Mouse (Mus musculus) adrenal gland, postnatal 10 days (tissue): Measurements from ENCODE around the gene Plbd1. TPM values are rescaled to one million over a fixed set of nuclear protein-coding genes. Genes with fewer than 3 reads are reported as not detected.

Experiments
- DNase-seq: peaks from one replicate; pipeline ENCODE4 v3.0.0; 2021; ENCODE audit warnings: mixed read lengths
- long read RNA-seq, 2 experiments: library from polyadenylated mRNA; stranded (forward); transcript quantifications; one replicate each; pipeline ENCODE4 v2.0.0; 2021
- total RNA-seq, 2 experiments: library from RNA; stranded (reverse); gene quantifications; 2 replicates each; pipeline ENCODE4 v1.2.3; 2021

Plbd1 gene
- 100 to 1,000 TPM; 114 to 115 TPM for total RNA-seq
- long read RNA-seq, experiment 1, transcript Plbd1-201 (11 exons, 2,010 nt), result major isoform, 115 of 142 reads
- long read RNA-seq, experiment 1, partial matches to known transcripts, result 22 of 142 reads
- long read RNA-seq, experiment 1, other reads (novel, unspliced or antisense), result 5 of 142 reads
- long read RNA-seq, experiment 2, transcript Plbd1-201 (11 exons, 2,010 nt), result major isoform, 88 of 102 reads
- long read RNA-seq, experiment 2, partial matches to known transcripts, result 7 of 102 reads
- long read RNA-seq, experiment 2, other reads (novel, unspliced or antisense), result 7 of 102 reads

GRCm38 (mm10) chr6:136661706-136662016, at the start of gene Plbd1:
Plbd1 (minus strand) TSS chr6:136661928.
- peak; percentile 92 for DNase-seq

- DNase-seq, result no peak
Observed at GRCm38 (mm10) chr6:136710408-136710807, 48.7 kb upstream of the Plbd1 start.

- DNase-seq, result no peak
Observed at GRCm38 (mm10) chr6:136708597-136708996, 46.9 kb upstream of the Plbd1 start.

- DNase-seq, result no peak
Observed at GRCm38 (mm10) chr6:136701878-136702277, 40.1 kb upstream of the Plbd1 start.

- no peak for DNase-seq
Observed at GRCm38 (mm10) chr6:136701185-136701584, 39.5 kb upstream of the Plbd1 start.

GRCm38 (mm10) chr6:136691314-136691713, 29.6 kb upstream of the Plbd1 start:
- DNase-seq, result no peak

- no peak for DNase-seq
Observed at GRCm38 (mm10) chr6:136690527-136690926, 28.8 kb upstream of the Plbd1 start.

- DNase-seq, result no peak
Observed at GRCm38 (mm10) chr6:136689790-136690413, 28.2 kb upstream of the Plbd1 start.

GRCm38 (mm10) chr6:136685433-136685832, 23.7 kb upstream of the Plbd1 start:
- DNase-seq, result no peak

GRCm38 (mm10) chr6:136683410-136684334, 21.9 kb upstream of the Plbd1 start:
- DNase-seq, result peak; percentile 62

GRCm38 (mm10) chr6:136679381-136679780, 17.7 kb upstream of the Plbd1 start:
- DNase-seq, result peak; percentile 55

GRCm38 (mm10) chr6:136674935-136675334, 13.2 kb upstream of the Plbd1 start:
- DNase-seq, result no peak

- peak; percentile 56 for DNase-seq
Observed at GRCm38 (mm10) chr6:136672467-136672866, 10.7 kb upstream of the Plbd1 start.

- DNase-seq, result no peak
Observed at GRCm38 (mm10) chr6:136669274-136669673, 7.5 kb upstream of the Plbd1 start.

GRCm38 (mm10) chr6:136668266-136668986, 6.7 kb upstream of the Plbd1 start:
- DNase-seq, result no peak

- no peak for DNase-seq
Observed at GRCm38 (mm10) chr6:136662063-136662462, 335 bp upstream of the Plbd1 start.

GRCm38 (mm10) chr6:136660831-136661705, 660 bp downstream of the Plbd1 start:
- no peak for DNase-seq

GRCm38 (mm10) chr6:136659226-136659625, 2.5 kb downstream of the Plbd1 start:
- no peak for DNase-seq

GRCm38 (mm10) chr6:136658303-136658702, 3.4 kb downstream of the Plbd1 start:
- DNase-seq, result no peak

GRCm38 (mm10) chr6:136655786-136656185, 5.9 kb downstream of the Plbd1 start:
- no peak for DNase-seq

- no peak for DNase-seq
Observed at GRCm38 (mm10) chr6:136654470-136654869, 7.3 kb downstream of the Plbd1 start.
